Mouse (Mus musculus) lung, adult 10 weeks (tissue): ENCODE results near the gene Dnah17. TPM values are rescaled to one million over a fixed set of nuclear protein-coding genes. Genes with fewer than 3 reads are reported as not detected.

Experiments
- polyA plus RNA-seq: library from polyadenylated mRNA; stranded (reverse); fragments of 350-450 nt; fragmentation: Illumina TruSeq; extraction: RNeasy Lipid Tissue Mini Kit (QIAGEN cat#74804); gene quantifications from one replicate; pipeline ENCODE4 v1.2.3, GENCODE M21; 2014; ENCODE audit warnings: low read depth, low replicate concordance; ENCODE audit not compliant: insufficient read depth

Gene Dnah17
- 0.02 TPM for polyA plus RNA-seq

GRCm38 (mm10) chr11:118130534-118130933, at the start of gene Dnah17:
Gene Dnah17 (minus strand): TSS chr11:118130634.

GRCm38 (mm10) chr11:117986126-117987031, 144.1 kb downstream of the Dnah17 start, which contains the start of gene Pgs1:
Gene Pgs1 (plus strand): TSS chr11:117986292.

Other genes starting within 250 kb of the Dnah17 start
- gene Socs3, start 160.6 kb downstream of the Dnah17 start, polyA plus RNA-seq = 16.6 TPM
- gene Pgs1, start 144.3 kb downstream of the Dnah17 start, polyA plus RNA-seq = 45.7 TPM
- 19.1 TPM for gene Cyth1, start 118.0 kb upstream of the Dnah17 start, polyA plus RNA-seq
- gene Usp36, start 159.6 kb upstream of the Dnah17 start, polyA plus RNA-seq = 8.1 TPM
- 0.66 TPM for gene Cep295nl, start 211.9 kb upstream of the Dnah17 start, polyA plus RNA-seq
- gene Timp2, start 225.1 kb upstream of the Dnah17 start, polyA plus RNA-seq = 205 TPM